Mouse (Mus musculus): ENCODE measurements around the gene Dnah7a.
"Not testable (repeated sequence)": the region's sequence is repeated elsewhere in the genome, so short reads cannot be mapped to it uniquely, and the experiment has no call there.

The Dnah7a gene

DNA sequence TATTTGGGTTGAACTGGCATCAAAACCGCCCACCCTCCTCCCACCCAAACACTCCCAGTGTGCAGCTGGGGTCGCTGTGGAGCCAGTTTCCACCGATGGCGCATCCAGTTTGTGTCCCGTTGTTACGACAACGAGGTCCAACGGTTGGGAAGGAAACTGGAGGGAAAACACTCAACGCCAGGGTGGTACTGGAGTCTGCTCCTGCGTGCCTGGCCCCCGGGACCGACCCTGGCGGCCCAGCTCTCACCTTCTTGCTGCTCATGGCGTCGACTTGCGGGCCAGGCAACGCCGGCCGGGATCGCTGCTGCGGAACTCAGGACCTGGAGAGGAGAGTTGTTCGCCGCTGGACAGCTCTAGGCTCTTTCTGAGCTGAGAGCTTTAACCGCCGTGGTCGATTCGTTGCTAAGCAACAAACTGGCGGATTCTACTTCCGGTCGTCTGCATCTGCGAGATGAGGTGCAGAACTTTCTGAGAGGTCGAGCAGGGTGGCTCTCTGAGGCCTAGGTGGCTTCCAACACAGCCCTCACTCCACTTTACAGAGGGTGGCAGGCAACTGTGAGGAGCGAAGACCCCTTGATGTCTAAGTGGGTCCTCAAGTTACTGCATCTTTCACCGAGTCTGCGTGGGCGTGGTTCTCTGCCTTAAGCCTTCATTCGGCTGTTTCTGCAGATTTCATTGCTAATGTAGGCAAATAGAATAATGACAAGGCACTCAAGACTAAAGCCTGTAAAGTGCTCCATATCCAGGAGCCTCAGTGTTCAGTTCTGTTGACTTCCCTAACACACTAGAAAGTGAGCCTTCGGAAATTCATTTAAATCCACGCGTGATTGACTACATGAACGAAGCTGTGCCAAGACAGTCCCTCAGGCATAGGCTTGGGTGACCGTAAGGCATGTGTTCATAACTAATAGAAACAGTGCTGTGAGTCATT, at the start of gene Dnah7a:
Gene Dnah7a, minus strand, starts transcription at position 354 of the 931 bp plus-strand sequence.
- DNase-seq, result peak; percentile 7 to 28

DNA sequence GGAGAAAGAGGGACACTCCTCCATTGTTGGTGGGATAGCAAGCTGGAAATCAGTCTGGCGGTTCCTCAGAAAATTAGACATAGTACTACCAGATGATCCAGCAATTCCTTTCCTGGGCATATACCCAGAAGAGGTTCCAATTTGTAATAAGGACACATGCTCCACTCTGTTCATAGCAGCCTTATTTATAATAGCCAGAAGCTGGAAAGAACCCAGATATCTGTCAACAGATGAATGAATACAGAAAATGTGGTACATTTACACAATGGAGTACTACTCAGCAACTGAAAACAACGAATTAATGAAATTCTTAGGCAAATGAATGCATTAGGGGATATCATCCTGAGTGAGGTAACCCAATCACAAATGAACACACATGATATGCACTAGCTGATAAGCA, 46.9 kb upstream of the Dnah7a start:
- not testable (repeated sequence) for DNase-seq

DNA sequence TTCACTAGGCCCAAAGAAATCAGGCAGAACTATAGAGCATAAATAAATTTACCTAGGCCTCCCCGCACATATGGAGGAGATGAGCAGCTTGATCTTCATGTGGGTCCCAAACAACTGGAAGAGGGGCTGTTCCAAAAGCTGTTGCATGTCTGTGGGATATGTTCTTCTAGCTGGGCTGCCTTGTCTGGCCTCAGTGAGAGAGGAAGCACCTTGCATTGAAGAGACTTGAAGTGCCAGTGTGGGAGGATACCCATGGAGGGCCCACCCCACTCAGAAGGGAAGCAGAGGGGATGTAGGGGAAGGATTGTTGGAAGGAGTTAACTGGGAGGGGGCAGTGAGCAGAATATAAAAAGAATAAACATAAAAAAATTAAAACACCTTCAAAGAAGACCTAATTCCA, 44.6 kb upstream of the Dnah7a start:
- no peak for DNase-seq

DNA sequence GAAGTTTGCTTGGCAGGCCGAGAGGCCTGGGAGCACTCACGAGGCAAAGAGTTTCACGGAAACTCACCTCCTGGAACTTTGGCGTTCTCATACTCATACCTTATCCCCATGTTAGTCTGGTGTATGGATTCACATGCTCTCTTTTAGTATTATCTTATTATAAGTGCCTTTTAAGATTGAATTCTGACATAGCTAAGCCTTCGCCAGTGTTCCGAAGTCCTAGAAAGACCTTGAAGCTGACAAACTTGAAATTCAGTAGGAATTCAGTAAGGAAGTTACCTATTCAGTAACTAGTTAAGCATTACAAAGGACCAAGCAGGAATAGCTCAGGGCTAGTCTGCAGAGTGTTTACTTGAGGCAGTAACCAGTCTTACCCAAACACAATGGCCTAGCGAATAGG, 44.1 kb upstream of the Dnah7a start:
- not testable (repeated sequence) for DNase-seq

DNA sequence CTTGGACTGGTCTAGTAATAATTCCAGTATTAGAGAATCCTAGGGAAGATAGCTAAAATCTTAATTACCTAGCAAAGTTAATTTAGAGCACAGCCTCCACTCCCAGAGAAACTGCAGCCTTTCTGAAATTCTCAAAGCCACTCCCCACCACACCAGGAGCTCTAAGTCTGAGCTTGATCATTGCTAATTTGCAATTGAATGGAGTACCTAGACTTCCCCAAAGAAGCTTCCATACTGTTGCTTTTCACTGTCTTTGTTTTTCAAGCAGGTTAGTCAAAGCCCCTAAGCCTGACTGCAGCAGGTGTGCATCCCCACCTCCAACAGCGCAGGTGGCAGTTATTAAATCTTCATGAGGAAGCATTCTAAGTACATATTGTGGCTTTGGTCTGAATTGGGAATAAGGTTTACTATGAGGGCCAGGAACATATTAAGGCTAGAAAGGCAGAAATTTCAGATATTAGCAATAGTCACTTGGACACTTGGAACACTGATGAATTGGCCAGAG, 43.3 kb upstream of the Dnah7a start:
- not testable (repeated sequence) for DNase-seq

DNA sequence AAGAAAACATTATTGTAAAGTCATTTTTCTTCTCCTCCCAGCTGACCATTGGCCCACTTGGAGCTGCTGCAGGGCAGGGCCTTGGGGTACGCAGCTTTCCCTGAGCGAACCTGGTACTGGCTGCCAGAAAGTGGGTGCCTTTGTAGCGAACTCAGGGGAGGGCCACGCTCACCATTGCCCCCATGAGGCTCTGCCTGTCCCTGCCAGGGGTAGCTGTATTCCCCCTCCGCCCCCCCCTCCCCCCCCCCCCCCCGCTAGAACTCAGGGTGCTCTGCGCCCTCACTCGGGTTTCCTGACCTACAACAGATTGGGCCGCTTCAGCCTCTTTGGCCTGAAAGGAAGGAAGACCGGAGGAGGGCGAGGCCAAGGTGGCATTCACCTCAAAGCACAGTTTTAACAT, 42.0 kb upstream of the Dnah7a start:
- no peak for DNase-seq

DNA sequence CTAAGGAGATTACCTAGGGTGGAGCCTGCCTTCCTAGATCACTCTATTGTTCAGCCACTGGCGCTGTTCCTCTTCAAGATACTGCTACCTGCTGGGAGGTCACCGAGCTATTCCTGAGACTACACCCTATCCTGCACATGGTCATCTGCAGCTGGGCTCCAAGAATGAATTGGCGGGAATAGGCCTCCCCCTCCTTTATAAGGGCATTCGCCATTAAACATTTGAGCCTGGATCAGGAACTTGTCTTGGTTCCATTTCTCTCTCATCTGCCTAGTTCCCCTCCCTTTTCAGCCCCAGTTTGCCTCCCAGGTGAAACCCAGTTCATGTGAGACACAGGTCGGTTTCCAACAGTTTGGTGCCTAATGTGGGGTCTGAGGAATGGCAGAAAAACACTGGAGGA, 39.4 kb upstream of the Dnah7a start:
- no peak for DNase-seq

DNA sequence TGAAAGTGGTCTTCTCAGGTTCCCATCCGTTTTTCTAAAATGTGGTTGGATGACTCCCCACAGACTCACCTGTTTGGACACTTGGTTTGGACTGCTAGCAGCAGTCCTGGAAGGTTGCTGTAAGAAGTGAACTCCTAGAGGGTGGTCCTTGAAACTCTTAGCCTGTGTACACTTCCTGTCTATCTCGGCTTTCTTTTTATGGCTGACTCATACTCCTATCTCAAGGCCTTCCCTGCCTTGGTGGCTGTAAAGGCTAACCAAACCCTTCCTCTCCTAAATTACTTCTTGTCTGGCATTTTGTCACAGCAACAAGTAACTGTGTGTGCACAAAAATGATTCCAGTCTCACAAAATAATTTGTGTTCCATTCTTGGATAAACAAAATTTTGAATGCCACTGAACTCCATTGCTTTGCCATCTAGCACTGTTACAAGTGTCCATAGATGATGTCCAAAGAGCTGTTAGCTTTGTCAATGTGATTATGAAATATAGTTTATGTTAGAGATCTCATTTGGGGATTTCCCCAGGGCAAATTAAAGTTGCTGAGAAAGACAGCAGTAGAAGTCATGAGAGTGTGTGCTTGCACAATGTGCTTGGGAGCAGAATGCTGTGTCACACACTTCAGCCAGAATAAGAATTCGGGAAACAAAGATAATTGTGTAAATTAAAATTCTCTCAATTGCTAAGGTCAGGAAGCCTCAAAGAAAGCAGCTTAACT, 35.3 kb upstream of the Dnah7a start:
- DNase-seq, result no peak

DNA sequence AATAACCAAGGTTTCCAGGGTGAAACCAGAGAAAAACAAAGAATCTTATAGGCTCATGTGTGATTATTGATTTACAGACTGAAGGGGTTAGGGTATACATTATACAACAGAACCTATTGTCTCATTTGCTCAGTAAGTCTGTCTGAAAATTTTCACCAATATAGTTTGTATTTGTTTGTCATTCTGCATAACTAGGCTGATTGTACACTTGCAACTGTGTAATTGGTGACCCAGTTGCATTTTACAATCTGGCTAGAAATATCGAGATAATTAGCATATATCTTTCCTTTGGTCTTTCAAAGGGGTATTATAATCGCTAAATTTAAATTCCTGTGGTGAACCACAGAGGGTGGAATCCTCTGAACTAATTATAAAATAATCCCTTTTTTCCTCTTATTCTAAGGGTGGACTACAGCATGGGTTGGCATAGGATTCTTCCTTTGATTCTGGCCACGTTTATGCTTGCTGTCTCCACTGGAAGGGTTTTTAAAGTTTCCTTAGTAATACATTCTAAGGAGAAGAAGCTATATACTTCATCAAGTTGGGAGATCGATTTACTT, 34.3 kb upstream of the Dnah7a start:
- no peak for DNase-seq

DNA sequence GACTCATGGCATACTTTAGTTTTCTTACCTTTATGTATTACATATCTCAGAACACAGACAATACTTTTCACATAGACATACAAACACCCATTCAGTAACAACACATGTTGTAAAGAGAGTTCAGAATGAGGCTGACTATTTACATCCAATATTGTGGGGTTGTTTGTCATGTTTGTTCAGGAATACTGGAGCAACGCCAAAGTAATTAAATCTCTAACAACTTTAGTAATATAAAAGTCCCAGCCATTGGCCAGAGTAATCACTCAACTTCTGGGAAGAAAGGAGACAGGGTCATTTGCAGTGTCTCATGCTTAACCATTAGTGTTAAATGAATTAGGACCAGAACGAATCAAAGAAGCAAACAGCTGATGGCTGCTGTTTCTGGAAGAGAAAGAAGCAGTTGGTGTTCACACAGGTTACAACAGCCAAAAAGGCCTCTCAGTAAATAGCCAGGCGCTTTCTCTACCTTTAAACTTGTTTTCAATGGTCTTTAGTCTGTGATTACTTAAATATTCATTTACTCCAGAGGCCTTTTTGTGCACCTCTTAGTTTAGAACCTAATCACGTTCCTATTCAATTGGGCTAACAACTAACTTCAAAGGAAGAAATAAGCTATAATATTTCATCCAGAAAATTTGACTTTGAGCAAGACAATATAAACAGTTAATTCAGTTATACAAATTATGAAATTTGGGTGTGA, 33.6 kb upstream of the Dnah7a start:
- not testable (repeated sequence) for DNase-seq

DNA sequence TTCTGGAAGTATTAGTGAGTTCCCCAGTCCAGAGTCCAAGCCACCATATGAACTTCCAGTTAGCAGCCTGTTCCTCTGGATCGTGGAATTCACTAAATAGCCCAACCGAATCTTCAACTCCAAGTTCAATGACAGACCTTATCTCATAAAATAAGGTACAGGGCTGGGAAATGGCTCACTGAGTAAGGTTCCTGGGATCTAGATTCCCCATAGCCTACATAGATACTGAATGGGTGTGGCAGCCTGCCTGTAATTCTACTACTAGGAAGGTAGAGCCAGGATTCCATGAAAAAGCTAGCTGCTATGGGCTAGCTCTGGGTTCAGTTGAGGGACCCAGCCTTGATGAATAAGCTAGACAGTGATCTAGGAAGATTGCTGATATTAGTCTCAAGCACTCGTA, 30.0 kb upstream of the Dnah7a start:
- no peak for DNase-seq

DNA sequence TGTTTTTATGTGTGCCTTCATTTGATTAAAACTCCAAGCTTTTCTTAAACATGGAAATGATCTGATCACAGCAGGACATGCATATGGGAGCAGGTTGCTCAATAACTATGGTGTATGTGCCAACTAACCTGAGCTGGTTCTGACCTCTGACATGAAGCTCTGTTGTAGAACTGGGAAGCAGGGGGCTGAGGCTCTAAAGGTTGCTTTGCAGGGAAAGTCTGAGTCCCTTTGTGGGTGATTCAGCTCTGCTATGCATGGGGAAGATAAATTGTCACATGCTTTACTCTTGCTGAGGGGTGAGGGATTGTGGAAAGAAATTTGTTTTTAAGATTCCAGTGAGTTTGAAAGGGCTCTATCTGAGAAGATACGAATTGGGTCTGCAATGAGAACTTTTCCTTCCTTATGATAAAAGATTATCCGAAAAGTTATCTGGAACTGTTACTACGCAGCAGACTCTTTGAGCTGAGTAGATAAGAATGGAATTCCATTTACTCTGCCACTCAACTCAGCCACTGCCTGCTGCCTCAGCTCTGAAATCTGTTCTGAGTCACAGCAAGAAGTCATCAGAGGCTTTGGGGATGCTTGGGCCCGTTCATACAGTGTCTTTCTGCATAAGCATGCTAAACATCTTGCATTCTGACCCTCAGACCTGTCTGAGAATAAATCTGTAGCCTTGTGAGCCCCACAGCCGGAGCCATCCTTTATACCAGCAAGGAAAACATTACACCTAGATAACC, 22.1 kb upstream of the Dnah7a start:
- DNase-seq, result no peak

DNA sequence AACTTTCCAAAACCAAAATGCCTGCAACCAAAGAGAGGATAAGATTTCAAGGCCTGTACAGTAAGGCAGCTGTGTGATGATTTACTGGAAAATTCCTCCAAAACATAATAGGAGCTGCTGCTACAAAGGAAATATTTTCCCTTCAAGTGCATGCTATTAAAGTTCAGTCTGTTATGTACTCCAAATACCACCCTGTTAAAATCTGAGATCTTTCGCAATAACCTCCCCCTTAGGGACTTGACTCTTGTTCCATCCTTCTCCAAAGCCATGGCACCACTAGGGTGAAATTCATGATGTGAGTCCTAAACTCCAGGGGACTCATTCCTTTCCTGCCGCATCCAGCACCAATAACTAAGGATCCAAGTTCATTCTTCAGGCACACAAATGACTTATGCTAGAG, 20.3 kb upstream of the Dnah7a start:
- peak in 1 of 2 experiments; percentile 6 for DNase-seq

DNA sequence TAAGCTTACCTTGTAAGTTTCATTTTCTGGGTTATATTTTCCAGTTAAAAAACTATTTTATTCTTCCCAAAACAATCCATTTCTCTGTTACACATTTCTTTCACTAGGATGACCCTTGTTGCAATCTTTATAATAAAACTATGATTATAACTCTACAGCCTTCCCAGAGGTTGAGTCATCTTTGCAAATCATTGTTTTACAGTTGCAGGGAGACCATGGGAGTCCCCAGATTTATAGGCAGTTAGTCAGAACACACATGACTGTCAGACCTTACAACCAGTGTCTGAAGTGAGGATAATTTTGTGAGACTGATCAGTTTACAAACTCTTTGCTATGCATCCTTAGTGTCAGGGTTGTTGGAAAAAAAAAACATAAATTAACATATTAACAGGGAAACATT, 14.8 kb upstream of the Dnah7a start:
- no peak for DNase-seq

DNA sequence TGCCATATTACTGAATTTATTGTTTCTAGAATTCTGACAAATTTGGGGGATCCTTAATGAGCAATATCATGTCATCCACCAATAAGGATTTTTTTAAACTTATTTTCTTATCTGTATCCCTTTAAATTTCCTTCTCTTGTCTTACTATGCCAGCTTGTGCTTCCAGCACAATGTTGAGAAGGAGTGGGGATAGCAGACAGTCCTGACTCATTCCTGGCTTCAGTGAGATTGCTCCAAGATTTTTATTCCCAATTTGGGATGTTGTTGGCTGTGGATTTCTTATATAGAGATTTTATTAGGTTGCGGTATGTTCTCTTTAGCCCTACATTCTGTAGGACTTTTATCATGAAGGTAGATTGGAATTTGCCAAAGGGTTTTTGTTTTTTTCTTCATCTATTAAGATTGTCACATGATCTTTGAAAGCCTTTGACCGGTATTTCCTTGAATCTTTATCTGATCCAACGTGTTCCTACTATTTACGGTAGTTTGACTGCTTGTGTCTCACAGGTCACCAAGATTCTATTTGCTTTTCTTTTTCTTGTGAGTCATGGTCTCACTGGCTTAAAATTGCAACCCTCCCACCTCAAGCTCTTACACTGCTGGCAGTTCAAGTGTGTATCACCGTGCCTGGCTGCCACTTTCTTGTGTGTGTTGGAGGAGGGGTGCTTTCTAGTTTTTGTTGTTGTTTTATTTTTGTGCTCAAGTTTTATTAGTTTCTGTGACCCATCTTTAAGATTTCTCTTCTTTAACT, 14.2 kb upstream of the Dnah7a start:
- no peak for DNase-seq

DNA sequence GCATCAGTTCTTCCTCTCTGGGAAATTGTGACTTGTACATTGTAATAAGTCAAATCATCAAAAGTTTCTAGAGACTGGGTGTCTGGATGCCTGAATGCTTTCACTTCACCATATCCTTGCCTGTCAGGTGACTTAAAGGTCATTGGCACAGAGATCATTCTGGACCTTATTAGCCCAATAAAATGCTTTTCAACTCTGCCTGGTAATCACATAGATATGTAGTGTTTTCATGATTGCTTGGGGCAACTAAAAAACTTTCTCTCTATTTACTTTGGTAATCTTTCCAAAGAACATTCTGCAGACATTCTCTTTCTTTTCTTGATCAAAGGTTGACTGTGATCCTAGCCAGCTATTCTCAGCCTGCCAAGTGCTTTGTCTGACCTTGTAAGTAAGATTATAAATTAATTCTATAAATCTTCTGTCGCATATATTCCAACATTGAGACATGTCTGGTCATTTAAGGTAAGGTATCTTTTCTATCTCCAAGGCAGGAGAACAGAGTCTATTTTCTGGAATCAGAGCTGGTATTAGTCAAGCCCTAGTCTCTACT, 9.5 kb upstream of the Dnah7a start:
- peak; percentile 8 to 12 for DNase-seq

DNA sequence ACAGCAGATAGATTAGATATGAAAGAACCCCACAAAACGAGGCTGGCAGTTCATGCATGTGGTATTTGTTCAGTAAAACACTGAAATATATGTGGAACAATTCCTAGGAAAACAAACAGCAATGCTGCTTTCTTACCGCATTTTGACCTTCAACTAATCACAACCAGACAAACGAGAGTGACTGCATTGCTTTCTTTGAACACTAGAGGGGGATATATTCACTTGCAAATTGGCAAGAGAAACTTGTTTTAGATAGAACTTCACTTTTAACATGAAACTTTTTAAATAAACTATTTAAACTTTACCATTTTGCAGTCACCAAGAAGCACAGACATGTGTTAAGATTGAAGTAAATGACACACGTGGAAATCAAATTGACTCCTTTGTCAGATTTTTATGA, 8.9 kb upstream of the Dnah7a start:
- peak in 1 of 2 experiments; percentile 70 for DNase-seq

DNA sequence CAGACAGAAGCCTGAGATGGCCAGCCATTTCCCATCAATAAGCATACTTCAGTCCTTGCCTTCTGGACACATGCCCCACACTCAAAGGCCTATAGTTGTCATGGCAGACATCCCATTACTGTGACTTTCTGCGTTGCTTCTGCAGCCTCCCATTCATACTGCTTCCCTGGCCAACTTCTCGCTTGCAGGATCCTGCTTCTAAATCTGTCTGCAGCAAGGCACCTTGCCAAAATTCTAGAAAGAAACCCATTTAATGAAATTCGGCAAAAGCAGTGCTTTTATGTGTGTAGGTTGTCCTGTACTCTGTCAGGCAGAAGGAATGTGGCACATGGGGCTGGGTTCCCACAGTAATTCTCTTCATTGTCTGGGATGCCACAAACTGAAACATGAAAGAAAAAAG, 6.8 kb upstream of the Dnah7a start:
- DNase-seq, result not testable (repeated sequence)

DNA sequence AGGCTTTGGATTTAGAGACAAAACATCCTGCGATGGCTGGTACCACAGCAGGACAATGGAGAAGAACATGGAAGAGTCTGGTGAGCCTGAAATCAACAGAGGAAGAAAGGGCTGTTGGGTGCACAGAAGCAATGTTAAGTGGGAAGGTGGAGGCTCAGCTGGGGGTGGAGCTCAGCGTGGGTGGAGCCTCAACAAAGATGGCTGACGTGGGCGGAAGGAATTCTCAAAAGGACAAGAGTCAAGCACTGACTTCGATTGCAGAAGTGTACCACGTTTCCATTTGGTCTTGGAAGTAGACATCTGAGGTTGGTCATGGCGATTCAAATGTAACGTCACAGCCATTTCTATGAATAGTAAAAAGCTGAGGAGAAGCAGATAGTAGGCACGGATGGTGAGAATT, 4.5 kb upstream of the Dnah7a start:
- DNase-seq, result no peak

DNA sequence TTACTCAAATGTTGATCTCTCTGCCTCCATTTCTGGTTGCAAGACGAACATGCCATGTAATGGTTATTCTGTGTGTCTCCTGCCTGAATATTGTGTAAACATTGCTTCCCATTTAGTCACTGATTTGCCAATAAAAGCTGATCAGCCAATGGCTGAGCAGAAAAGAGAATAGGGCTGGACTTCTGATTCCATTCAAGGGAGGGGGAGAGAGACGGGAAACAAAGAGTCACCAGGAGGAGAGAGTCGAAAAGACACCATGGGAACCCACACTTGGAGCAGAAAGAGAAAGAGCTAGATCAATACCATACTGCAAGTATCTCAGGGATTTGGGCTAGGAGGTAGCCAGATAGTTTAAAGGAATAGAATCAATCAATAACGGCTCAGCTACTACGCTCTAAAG, 3.0 kb upstream of the Dnah7a start:
- not testable (repeated sequence) for DNase-seq

DNA sequence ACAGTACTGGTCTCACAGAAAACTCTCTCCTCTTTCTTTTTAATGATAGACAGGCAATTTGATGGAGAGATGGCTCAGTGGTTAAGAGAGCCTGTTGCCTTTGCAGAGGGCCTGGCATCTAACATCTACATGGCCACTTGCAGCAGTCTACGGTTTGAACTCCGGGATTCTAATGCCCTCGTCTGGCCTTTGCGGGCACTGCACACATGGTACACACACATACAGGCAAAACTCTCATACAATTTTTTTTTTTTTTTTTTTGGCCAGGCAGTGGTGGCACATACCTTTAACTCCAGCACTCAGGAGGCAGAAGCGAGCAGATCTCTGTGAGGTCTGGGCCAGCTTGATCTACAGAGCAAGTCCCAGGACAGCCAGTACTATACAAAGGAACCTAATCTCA, 2.4 kb downstream of the Dnah7a start:
- DNase-seq, result peak in 1 of 2 experiments; percentile 10

Data from kidney, postnatal 36 days (tissue).